Mouse (Mus musculus) common myeloid progenitor, adult 5-6 weeks (primary cell): ENCODE data around the gene Madd. TPM values are rescaled to one million over a fixed set of nuclear protein-coding genes. Genes with fewer than 3 reads are reported as not detected.

Experiments used
- ATAC-seq: replicated peaks from 2 replicates; pipeline ENCODE4 v1.8.0; 2016; ENCODE audit warnings: low read depth, mild to moderate bottlenecking, moderate TSS enrichment, inconsistent platforms; ENCODE audit not compliant: poor library complexity, severe bottlenecking
- total RNA-seq: library from RNA; stranded (forward); fragments of 200-1000, 187-1606 nt; gene quantifications from 2 replicates; pipeline ENCODE4 v1.2.3, GENCODE M21; 2017

Gene Madd
- total RNA-seq, 1 experiment from 2014 or later = 55.6 TPM

DNA sequence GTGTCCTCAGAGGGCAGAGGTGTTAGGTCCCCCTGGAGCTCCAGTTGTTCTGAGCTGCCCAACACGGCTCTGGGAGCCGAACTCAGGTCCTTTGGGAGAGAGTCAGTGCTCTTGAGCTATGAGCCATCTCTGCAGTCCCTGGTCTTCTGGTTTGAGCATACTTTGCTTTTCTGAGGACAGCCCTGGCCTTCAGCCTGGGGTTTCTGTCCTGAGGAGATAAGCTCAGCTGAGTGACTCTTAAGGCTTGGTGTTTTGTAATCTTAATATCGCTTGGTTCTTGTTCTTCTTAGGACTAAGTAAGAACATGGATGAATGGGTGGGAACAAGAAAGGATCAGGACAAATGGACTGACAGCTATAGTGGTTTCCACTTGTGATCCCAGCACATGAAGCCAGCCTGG lies 75.5 kb downstream of the Madd start:
- ATAC-seq = peak; percentile 59; the same call in 1 of the 2 replicates

- peak; percentile 69 for ATAC-seq
These were observed 82.4 kb downstream of the Madd start for GRCm38 (mm10) chr2:91101124-91101740.

- peak; percentile 37 for ATAC-seq
These were observed 85.5 kb downstream of the Madd start for GRCm38 (mm10) chr2:91098156-91098555.

GRCm38 (mm10) chr2:91097015-91097414 lies 86.6 kb downstream of the Madd start:
- peak; percentile 27 for ATAC-seq

DNA sequence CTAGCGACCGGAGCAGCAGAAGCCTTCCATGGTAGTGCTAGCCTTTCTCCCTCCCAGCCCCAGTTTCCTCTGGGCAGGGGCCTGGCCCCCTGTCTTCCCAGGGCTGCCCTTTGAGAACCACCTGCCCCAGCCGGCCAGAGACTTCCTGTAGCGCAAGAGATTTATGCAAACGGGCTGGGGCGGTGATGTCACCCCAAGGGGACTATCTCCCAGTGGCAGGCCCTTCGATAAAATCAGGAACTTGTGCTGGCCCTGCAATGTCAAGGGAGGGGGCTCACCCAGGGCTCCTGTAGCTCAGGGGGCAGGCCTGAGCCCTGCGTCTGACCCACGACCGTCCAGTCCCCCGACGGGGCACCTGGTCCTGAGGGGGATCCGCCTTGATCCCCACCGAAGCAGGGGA lies 87.1 kb downstream of the Madd start:
- peak; percentile 75 for ATAC-seq

- no peak for ATAC-seq
These were observed 92.8 kb downstream of the Madd start for GRCm38 (mm10) chr2:91090827-91091226.

DNA sequence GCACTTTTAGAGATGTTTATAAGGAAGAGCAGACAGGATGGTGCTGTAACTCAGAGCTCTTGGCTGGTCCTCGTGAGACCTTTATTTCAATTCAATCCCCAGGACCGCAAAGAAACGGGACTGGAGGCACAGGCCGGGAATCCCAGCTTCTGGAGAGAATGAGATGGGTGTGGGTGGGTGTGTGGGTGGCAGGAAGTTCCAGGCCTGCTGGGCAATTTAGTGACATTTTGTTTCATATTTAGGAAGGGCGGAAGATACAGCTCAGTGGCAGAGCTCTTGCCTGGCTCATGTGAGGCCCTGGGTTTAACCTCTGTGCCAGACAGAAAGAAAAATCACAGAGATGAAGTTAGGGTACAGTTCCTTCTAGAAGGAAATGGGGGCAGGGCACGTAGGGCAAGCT lies 93.4 kb downstream of the Madd start:
- ATAC-seq = no peak

DNA sequence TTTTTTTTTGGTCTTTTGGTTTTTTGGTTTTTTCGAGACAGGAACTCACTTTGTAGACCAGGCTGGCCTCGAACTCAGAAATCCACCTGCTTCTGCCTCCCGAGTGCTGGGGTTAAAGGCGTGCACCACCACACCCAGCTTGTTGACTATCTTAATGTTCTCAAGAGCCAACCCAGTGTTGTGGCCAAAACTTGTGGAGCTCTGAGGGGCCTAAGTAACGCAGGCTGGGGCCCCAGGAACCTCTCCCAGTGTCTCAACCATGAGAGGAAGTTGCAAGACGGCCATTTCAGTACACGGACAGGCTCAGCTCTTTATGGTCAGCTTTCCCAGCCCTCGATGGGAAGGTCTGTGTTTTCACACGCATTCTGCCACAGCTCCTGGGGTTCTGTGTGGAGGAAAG lies 94.7 kb downstream of the Madd start:
- ATAC-seq = no peak

DNA sequence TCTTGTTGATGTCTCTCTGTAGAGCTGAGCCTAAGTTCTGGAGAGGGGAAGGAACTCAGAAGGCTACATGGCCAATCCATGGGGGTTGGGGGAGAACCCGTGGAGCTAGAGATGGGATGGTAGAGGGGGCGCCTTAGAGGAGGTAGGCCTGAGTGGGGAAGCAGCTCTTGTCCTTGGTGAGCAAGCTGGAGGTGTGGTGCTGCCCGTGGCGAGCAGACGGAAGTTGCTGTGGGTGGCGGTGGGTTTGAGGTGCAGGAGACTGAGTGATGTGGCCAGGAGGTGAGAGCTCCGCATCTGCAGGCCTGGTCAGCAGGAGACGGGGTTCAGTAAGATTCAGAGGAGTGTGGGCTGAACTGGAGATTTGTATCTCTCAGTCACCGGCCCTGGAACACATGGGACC lies 96.2 kb downstream of the Madd start:
- ATAC-seq = peak; percentile 16

Other genes starting within 250 kb of the Madd start
- gene Celf1, start 243.5 kb downstream of the Madd start, total RNA-seq = 38.8 and 52.0 TPM in 2 replicates
- 3.9 and 5.0 TPM in 2 replicates for gene Rapsn, start 148.2 kb downstream of the Madd start, total RNA-seq
- gene Psmc3, start 129.8 kb downstream of the Madd start, total RNA-seq = 227 and 246 TPM in 2 replicates
- gene Slc39a13, start 113.4 kb downstream of the Madd start, total RNA-seq = 8.9 and 10.7 TPM in 2 replicates
- gene Spi1, start 101.4 kb downstream of the Madd start, total RNA-seq = 64.4 and 74.3 TPM in 2 replicates
- gene Mybpc3, start 65.7 kb downstream of the Madd start, total RNA-seq = 0.09 and 0.15 TPM in 2 replicates
- gene Nr1h3, start 19.0 kb upstream of the Madd start, total RNA-seq = 0.23 TPM in 1 of 2 replicates, not detected in the other
- 6.5 and 15.3 TPM in 2 replicates for gene Acp2, start 19.0 kb upstream of the Madd start, total RNA-seq
- 11.5 and 18.0 TPM in 2 replicates for gene Ddb2, start 53.1 kb upstream of the Madd start, total RNA-seq
- 0.19 TPM in 1 of 2 replicates, not detected in the other for gene Pacsin3, start 72.1 kb upstream of the Madd start, total RNA-seq
- 36.8 and 37.3 TPM in 2 replicates for gene Arfgap2, start 81.1 kb upstream of the Madd start, total RNA-seq